ENCODE assay signal across 13 mouse cellular contexts in the genomic region with DNA sequence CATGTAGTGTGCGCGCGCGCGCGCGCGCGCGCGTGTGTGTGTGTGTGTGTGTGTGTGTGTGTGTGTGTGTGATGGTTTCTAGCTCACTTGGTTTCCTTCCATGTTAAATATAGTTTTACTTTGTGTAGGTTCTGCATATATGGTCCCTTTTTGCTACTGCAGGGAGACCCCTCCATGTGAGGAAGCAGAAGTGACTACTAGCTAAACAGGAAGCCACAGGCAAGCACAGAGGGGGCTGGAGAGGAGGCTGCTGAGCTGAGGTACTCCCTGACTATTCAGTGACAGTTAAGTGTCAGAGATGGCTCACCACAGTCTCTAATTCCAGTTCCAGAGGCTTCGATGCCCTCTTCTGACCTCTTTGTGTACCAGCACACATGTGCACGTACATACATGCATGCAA. TPM values are rescaled to one million over a fixed set of nuclear protein-coding genes. Genes with fewer than 3 reads are reported as not detected.
DNase-seq lines count a peak whose midpoint lies in the region; ATAC-seq lines count a peak whose summit lies in the region.
"Had no signal": no experiment of that assay in that cellular context is flagged by ENCODE, and none has a peak within 500 bp of the region (broad histone marks: within the 10 kb centered on the region; RNA-seq: fewer than 3 reads in every experiment).

No protein-coding gene starts in this region.

- no peak for DNase-seq in hindbrain, embryonic 10.5 days (ENCODE audit: low spot score)
- DNase-seq in A20 (ENCODE audit: low read depth, low spot score), result peak; percentile 90
- peak; percentile 21 for DNase-seq in liver
- DNase-seq in natural killer cell, adult 2 months (ENCODE audit: low spot score in 2 of 2), result peak; percentile 4 to 64
- DNase-seq in cerebellum, postnatal 36 days, result no peak
- DNase-seq in adrenal gland, postnatal 14 days, result no peak
- DNase-seq in layer of hippocampus, adult 18-20 months (ENCODE audit: low spot score in 2 of 2), result no peak

- peaks cover 18% of the 10 kb centered on the region for H3K36me3 ChIP-seq in hindbrain, embryonic 13.5 days
- peaks cover 91% of the 10 kb centered on the region for H3K36me3 ChIP-seq in hindbrain, embryonic 10.5 days

- WGBS in hindbrain, embryonic 13.5 days, result 93% methylated on average over 13 of the region's 13 CpGs
- 97% methylated on average over 13 of the region's 13 CpGs for WGBS in hindbrain, embryonic 10.5 days

- H3K4me1 ChIP-seq in hindbrain, embryonic 13.5 days (replicated peaks), result peaks cover 16% of the 10 kb centered on the region
- H3K4me1 ChIP-seq in hindbrain, embryonic 10.5 days (replicated peaks), result peaks cover 20% of the 10 kb centered on the region; the same call in 1 of the 2 replicates
- H3K4me1 ChIP-seq: embryonic facial prominence, embryonic 13.5 days; limb, embryonic 15.5 days had no signal

- no peak overlapping the region for H3K4me3 ChIP-seq in hindbrain, embryonic 13.5 days
- H3K4me3 ChIP-seq in hindbrain, embryonic 10.5 days, result no peak overlapping the region
- H3K4me3 ChIP-seq: embryonic facial prominence, embryonic 13.5 days; heart, embryonic 15.5 days; limb, embryonic 15.5 days; myocyte had no signal

- no peak for ATAC-seq in hindbrain, embryonic 13.5 days (ENCODE audit: low FRiP score)
- ATAC-seq: intestine, postnatal 0 days had no signal

- no peak overlapping the region for H3K9ac ChIP-seq in hindbrain, embryonic 13.5 days
- H3K9ac ChIP-seq: embryonic facial prominence, embryonic 13.5 days; heart, embryonic 15.5 days; limb, embryonic 15.5 days had no signal

- no peak overlapping the region for H3K4me2 ChIP-seq in hindbrain, embryonic 13.5 days
- H3K4me2 ChIP-seq: embryonic facial prominence, embryonic 13.5 days; heart, embryonic 15.5 days; limb, embryonic 15.5 days had no signal

- 0 out of 2 replicates have a peak overlapping the region, but pooled peaks have one; percentile 36 for H3K27ac ChIP-seq in hindbrain, embryonic 13.5 days
- H3K27ac ChIP-seq in hindbrain, embryonic 10.5 days, result no peak overlapping the region
- H3K27ac ChIP-seq: embryonic facial prominence, embryonic 13.5 days; heart, embryonic 15.5 days; limb, embryonic 15.5 days had no signal

- no peaks in the 10 kb centered on the region for H3K27me3 ChIP-seq in hindbrain, embryonic 13.5 days
- no peaks in the 10 kb centered on the region for H3K27me3 ChIP-seq in hindbrain, embryonic 10.5 days (ENCODE audit: insufficient read depth, poor library complexity, severe bottlenecking)
- H3K27me3 ChIP-seq: embryonic facial prominence, embryonic 13.5 days; heart, embryonic 15.5 days; limb, embryonic 15.5 days had no signal

- H3K9me3 ChIP-seq in hindbrain, embryonic 13.5 days, result no peaks in the 10 kb centered on the region
- H3K9me3 ChIP-seq in hindbrain, embryonic 10.5 days, result no peaks in the 10 kb centered on the region
- H3K9me3 ChIP-seq: heart, embryonic 15.5 days; limb, embryonic 15.5 days had no signal

RNA-seq across cellular contexts. Expression of a gene that starts 9.8 kb away (rescaled TPM):
- 25.4 and 27.1 TPM in 2 replicates for polyA plus RNA-seq in hindbrain, embryonic 13.5 days (2015; fragmentation: Nextera tagmentation; extraction: Ambion mirVana)
- 22.7 and 25.0 TPM in 2 replicates for polyA plus RNA-seq in hindbrain, embryonic 10.5 days (2016; fragmentation: Nextera tagmentation; extraction: Ambion mirVana)
- total RNA-seq in adrenal gland, postnatal 14 days (2021), result 19.0 and 25.7 TPM in 2 replicates
- 10 to 100 TPM; 19.5 to 20.2 TPM for total RNA-seq in layer of hippocampus, adult 18-20 months (2021)

RNA-seq across cellular contexts. Expression of a gene that starts 30.7 kb away (rescaled TPM):
- polyA plus RNA-seq in hindbrain, embryonic 13.5 days (2015; fragmentation: Nextera tagmentation; extraction: Ambion mirVana), result 75.9 and 77.3 TPM in 2 replicates
- 74.1 and 82.3 TPM in 2 replicates for polyA plus RNA-seq in hindbrain, embryonic 10.5 days (2016; fragmentation: Nextera tagmentation; extraction: Ambion mirVana)
- 2.3 and 3.5 TPM in 2 replicates for total RNA-seq in adrenal gland, postnatal 14 days (2021)
- total RNA-seq in layer of hippocampus, adult 18-20 months (2021), result 10 to 100 TPM; 30.1 to 32.4 TPM

Comparison
In these comparisons a context has a peak if more than half of its experiments do, and no peak if none do; other contexts are left out.
1. DNase-seq: peak in A20 (single experiment), liver (single experiment) and natural killer cell, adult 2 months (2 of 2); none in hindbrain, embryonic 10.5 days (single experiment), cerebellum, postnatal 36 days (0 of 2), adrenal gland, postnatal 14 days (single experiment) and layer of hippocampus, adult 18-20 months (0 of 2).